Mouse (Mus musculus) lung, embryonic 14.5 days (tissue): ENCODE results near the gene Trip6. TPM values are rescaled to one million over a fixed set of nuclear protein-coding genes. Genes with fewer than 3 reads are reported as not detected.

ENCODE experiments used
- ATAC-seq: fragments of 200-750 bp; cut with Nextera tagmentation; 2 replicates; pipeline ENCODE4 v1.8.0; 2017; ENCODE audit warnings: mild to moderate bottlenecking, moderate TSS enrichment, moderate library complexity; ENCODE audit not compliant: insufficient read depth
- DNase-seq: peaks from one replicate; pipeline ENCODE4 v3.0.0-alpha.2; 2015
- H3K27ac ChIP-seq: fragments of 300-500 bp; sonication (generic); 2 replicates; pipeline ENCODE4 v1.5.1; 2014; ENCODE audit warnings: low read depth, mild to moderate bottlenecking, moderate library complexity
- H3K27me3 ChIP-seq: fragments of 300-500 bp; sonication (generic); 2 replicates; pipeline ENCODE4 v1.6.1; 2014; ENCODE audit warnings: low read length, control low read depth; ENCODE audit not compliant: insufficient read depth
- H3K36me3 ChIP-seq: fragments of 300-500 bp; sonication (generic); 2 replicates; pipeline ENCODE4 v1.6.1; 2014; ENCODE audit warnings: control low read depth; ENCODE audit not compliant: insufficient read depth
- H3K4me1 ChIP-seq: fragments of 300-500 bp; sonication (generic); 2 replicates; pipeline ENCODE4 v1.6.1; 2014; ENCODE audit warnings: antibody characterized with exemption, control low read depth; ENCODE audit not compliant: insufficient read depth
- H3K4me2 ChIP-seq: fragments of 300-500 bp; sonication (generic); 2 replicates; pipeline ENCODE4 v1.6.1; 2014; ENCODE audit warnings: mild to moderate bottlenecking
- H3K4me3 ChIP-seq: fragments of 300-500 bp; sonication (generic); 2 replicates; pipeline ENCODE4 v1.5.1; 2014; ENCODE audit warnings: low read depth, low read length
- H3K9ac ChIP-seq: fragments of 300-500 bp; sonication (generic); 2 replicates; pipeline ENCODE4 v1.6.1; 2014
- H3K9me3 ChIP-seq: fragments of 300-500 bp; sonication (generic); 2 replicates; pipeline ENCODE4 v1.6.1; 2016; ENCODE audit warnings: low read depth, low read length, control low read depth
- CTCF ChIP-seq: IDR thresholded peaks from 2 replicates; pipeline ENCODE4 v1.5.1; 2016; ENCODE audit warnings: antibody characterized with exemption, low read depth
- WGBS: fragments of 180-500 bp; shearing (Covaris S2); extraction: QIAGEN DNeasy Blood & Tissue Kit; methylation state at CpG from one replicate; pipeline ENCODE4 v1.1.7; 2014; 5-methylcytosine and 5-hydroxymethylcytosine counted together
- polyA plus RNA-seq: library from polyadenylated mRNA; unstranded; fragments of >200 nt; fragmentation: Nextera tagmentation; extraction: Ambion mirVana; gene quantifications from 2 replicates; pipeline ENCODE4 v1.2.1, GENCODE M21; 2014

The Trip6 gene
- polyA plus RNA-seq: 87.1 and 89.3 TPM in 2 replicates

DNA sequence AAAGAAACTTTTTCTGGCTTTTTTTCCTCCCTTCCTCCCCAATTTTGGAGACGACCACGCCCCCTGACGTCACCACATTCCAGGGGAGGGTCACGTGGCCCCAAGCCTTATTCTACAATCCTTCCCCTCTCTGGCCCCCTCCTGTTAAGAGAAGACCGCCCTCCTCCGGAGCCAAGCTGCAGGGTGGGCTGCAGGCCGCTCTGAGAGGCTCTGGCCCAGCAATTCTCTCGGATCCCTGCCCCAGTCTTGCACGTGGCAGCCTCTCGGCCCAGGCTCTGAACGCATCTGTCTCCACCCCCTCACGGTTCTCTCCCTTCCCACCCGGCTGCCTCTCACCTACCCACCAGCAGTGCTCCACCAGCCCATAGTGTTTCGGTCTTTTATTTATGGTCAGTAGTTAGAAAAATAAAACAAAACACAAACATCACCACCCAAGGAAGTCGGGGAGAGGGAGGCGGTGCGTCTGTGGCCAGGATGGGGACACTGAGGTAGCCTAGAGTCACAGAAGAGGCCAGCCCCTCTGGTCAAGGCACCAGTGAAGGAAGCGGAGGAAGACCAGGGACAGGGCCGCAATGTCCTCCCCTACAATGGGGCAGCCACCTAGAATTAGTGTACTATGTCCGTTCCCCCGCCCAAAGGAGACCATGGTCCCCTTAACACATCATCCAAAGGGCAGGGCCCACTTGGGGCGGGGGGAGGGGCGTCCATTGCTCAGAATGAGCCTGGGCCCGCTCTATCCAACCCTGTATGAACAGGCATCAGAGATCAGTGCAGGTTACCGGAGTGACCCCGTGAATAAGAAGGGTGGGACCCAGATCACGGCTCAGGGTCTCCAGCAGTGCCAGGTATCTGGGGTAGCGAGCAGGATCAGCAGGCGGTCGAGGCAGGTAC is at the start of gene Trip6:
Trip6 (minus strand) TSS at position 212 of the 891 bp plus-strand sequence.
- Histone ChIP-seq H3K36me3 (peaks cover 36% of the 10 kb centered on the region), H3K9ac (peak within 1 kb of the TSS; percentile 95), H3K27ac (peak within 1 kb of the TSS; percentile 98), H3K4me3 (peak within 1 kb of the TSS; percentile 83), H3K4me1 (peaks cover 24% of the 10 kb centered on the region), H3K9me3 (no peaks in the 10 kb centered on the region), H3K4me2 (peak within 1 kb of the TSS; percentile 93), H3K27me3 (no peaks in the 10 kb centered on the region)
- TF ChIP-seq CTCF: peak; percentile 49; the same call in 1 of the 2 replicates
- WGBS: 13% methylated on average over 30 of the region's 30 CpGs
- peak; percentile 100 for DNase-seq
- ATAC-seq: peak; percentile 96

- peaks cover 98% of the 10 kb centered on the region for H3K36me3 ChIP-seq
- no peaks in the 10 kb centered on the region for H3K9me3 ChIP-seq
- 30% methylated on average over 7 of the region's 7 CpGs for WGBS
- no peak overlapping the region for H3K9ac ChIP-seq
- no peaks in the 10 kb centered on the region for H3K4me1 ChIP-seq
- ATAC-seq: no peak
- no peaks in the 10 kb centered on the region for H3K27me3 ChIP-seq
- TF ChIP-seq CTCF: peak; percentile 15; the same call in 1 of the 2 replicates
- DNase-seq: peak; percentile 15
- H3K27ac ChIP-seq: no peak overlapping the region
- H3K4me3 ChIP-seq: no peak overlapping the region
- no peak overlapping the region for H3K4me2 ChIP-seq
These were observed 44.2 kb upstream of the Trip6 start for GRCm38 (mm10) chr5:137358382-137358781.

DNA sequence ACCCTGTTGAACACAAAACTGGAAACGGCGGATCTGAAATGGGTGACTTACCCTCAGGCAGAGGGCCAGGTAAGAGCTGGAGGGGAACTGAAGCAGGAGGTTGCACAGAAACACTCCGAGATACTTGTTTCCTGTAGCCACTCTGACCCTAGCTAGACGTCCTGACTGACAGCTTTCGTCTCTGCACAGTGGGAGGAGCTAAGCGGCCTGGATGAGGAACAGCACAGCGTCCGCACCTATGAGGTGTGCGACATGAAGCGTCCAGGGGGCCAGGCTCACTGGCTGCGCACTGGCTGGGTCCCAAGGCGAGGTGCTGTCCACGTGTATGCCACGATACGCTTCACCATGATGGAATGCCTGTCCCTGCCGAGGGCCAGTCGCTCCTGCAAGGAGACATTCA is 39.9 kb upstream of the Trip6 start:
- H3K4me2 ChIP-seq: 0 out of 2 replicates have a peak overlapping the region, but pooled peaks have one; percentile 18
- no peaks in the 10 kb centered on the region for H3K27me3 ChIP-seq
- no peak for TF ChIP-seq CTCF
- H3K9me3 ChIP-seq: no peaks in the 10 kb centered on the region
- WGBS: 75% methylated on average over 17 of the region's 17 CpGs
- H3K4me3 ChIP-seq: no peak overlapping the region
- peaks cover 59% of the 10 kb centered on the region for H3K36me3 ChIP-seq
- H3K9ac ChIP-seq: no peak overlapping the region
- ATAC-seq (no peak), DNase-seq (no peak)
- no peaks in the 10 kb centered on the region for H3K4me1 ChIP-seq
- no peak overlapping the region for H3K27ac ChIP-seq

- no peak for TF ChIP-seq CTCF
- peak overlapping the region; percentile 98; the same call in 1 of the 2 replicates for H3K27ac ChIP-seq
- ATAC-seq: no peak
- H3K4me3 ChIP-seq: peak overlapping the region; percentile 92
- no peaks in the 10 kb centered on the region for H3K27me3 ChIP-seq
- DNase-seq: peak; percentile 63
- peaks cover 41% of the 10 kb centered on the region for H3K36me3 ChIP-seq
- H3K4me1 ChIP-seq: peaks cover 12% of the 10 kb centered on the region; the same call in 1 of the 2 replicates
- peak overlapping the region; percentile 98 for H3K9ac ChIP-seq
- H3K9me3 ChIP-seq: no peaks in the 10 kb centered on the region
- H3K4me2 ChIP-seq: peak overlapping the region; percentile 95
- WGBS: 7% methylated on average over 16 of the region's 16 CpGs
These were observed 38.1 kb upstream of the Trip6 start for GRCm38 (mm10) chr5:137352011-137352975.

DNA sequence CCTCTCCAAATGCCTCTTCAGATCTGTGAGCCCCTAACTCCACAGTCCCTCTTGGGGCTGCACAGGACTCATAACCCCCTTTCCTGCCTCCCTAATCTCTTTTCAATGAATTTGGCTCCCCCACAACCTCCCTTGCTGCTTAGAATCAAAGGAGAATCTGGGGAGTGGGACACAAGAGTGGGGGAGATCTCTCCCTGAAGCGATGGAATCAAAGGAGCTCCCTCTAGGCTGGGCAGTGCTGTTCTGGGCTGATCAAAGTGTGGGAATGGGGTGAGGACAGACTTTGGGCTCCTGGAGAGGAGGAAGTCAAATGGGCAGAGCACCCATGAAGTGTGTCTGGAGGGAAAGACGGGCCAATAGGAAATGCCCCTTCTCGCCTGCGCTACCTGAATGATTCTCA is 37.2 kb upstream of the Trip6 start:
- no peak for TF ChIP-seq CTCF
- ATAC-seq (no peak), DNase-seq (no peak)
- H3K27ac ChIP-seq: peak overlapping the region; percentile 98
- H3K27me3 ChIP-seq: no peaks in the 10 kb centered on the region
- peaks cover 33% of the 10 kb centered on the region for H3K36me3 ChIP-seq
- no peaks in the 10 kb centered on the region for H3K9me3 ChIP-seq
- H3K4me1 ChIP-seq: peaks cover 20% of the 10 kb centered on the region; the same call in 1 of the 2 replicates
- peak overlapping the region; percentile 95 for H3K4me2 ChIP-seq
- 7% methylated on average over 4 of the region's 4 CpGs for WGBS
- peak overlapping the region; percentile 98 for H3K9ac ChIP-seq
- peak overlapping the region; percentile 92 for H3K4me3 ChIP-seq

GRCm38 (mm10) chr5:137351058-137351380 is 36.8 kb upstream of the Trip6 start:
- H3K4me1 ChIP-seq: peaks cover 23% of the 10 kb centered on the region; the same call in 1 of the 2 replicates
- H3K27me3 ChIP-seq: no peaks in the 10 kb centered on the region
- H3K9ac ChIP-seq: peak overlapping the region; percentile 98
- peak overlapping the region; percentile 92 for H3K4me3 ChIP-seq
- H3K36me3 ChIP-seq: peaks cover 29% of the 10 kb centered on the region
- no peak for DNase-seq
- WGBS: 3% methylated on average over 8 of the region's 8 CpGs
- H3K27ac ChIP-seq: peak overlapping the region; percentile 98
- ATAC-seq: no peak
- peak overlapping the region; percentile 95 for H3K4me2 ChIP-seq
- no peak for TF ChIP-seq CTCF
- H3K9me3 ChIP-seq: no peaks in the 10 kb centered on the region
